Mouse (Mus musculus) CH12.LX (cell line): ENCODE measurements around the gene Nol4l. TPM values are rescaled to one million over a fixed set of nuclear protein-coding genes. Genes with fewer than 3 reads are reported as not detected.

ENCODE experiments used
- DNase-seq: peaks from one replicate; pipeline ENCODE4 v3.0.0-alpha.2; 2013; ENCODE audit errors: extremely low read depth
- H3K27ac ChIP-seq: 2 replicates; pipeline ENCODE4 v1.5.1; 2012; ENCODE audit warnings: low read depth, mild to moderate bottlenecking, control low read depth, moderate library complexity; ENCODE audit not compliant: insufficient read depth
- H3K27me3 ChIP-seq: replicated peaks from 2 replicates; pipeline ENCODE3; 2012; ENCODE audit warnings: inconsistent platforms
- H3K36me3 ChIP-seq, 2 experiments: replicated peaks in 1 of 2; 2 replicates each; pipeline versions ENCODE3 to v1.6.1; 2012; ENCODE audit warnings: inconsistent platforms in 1 of 2, low read length in 1 of 2, mild to moderate bottlenecking in 1 of 2, mixed read lengths in 1 of 2, moderate library complexity in 1 of 2; ENCODE audit not compliant: control insufficient read depth in 1 of 2, insufficient read depth in 1 of 2
- H3K4me1 ChIP-seq, 2 experiments: 2 replicates each; pipeline ENCODE4 v1.6.1; 2012; ENCODE audit warnings: inconsistent platforms in 1 of 2, moderate library complexity in 1 of 2; ENCODE audit not compliant: insufficient read depth in 2 of 2, control insufficient read depth in 1 of 2
- H3K4me2 ChIP-seq: 2 replicates; pipeline ENCODE4 v1.6.1; 2012; ENCODE audit warnings: low read depth, mild to moderate bottlenecking, control low read depth; ENCODE audit not compliant: poor library complexity, insufficient read depth, severe bottlenecking
- H3K4me3 ChIP-seq, 3 experiments: fragments of 150-350 bp in 1 of 3; sonication (generic) in 1 of 3; replicated peaks in 1 of 3; 2 replicates each; pipeline versions ENCODE3 to v1.5.1; 2011 to 2012; ENCODE audit warnings: low read depth in 2 of 3, low read length in 2 of 3, mild to moderate bottlenecking in 2 of 3, moderate library complexity in 2 of 3, control low read depth in 1 of 3, improper control_type of control experiment in 1 of 3, inconsistent platforms in 1 of 3, mixed read lengths in 1 of 3; ENCODE audit not compliant: poor library complexity in 1 of 3
- H3K79me2 ChIP-seq: replicated peaks from 2 replicates; pipeline ENCODE4 v1.6.1; 2012; ENCODE audit warnings: mild to moderate bottlenecking, moderate library complexity; ENCODE audit not compliant: control insufficient read depth, poor library complexity, insufficient read depth, severe bottlenecking; ENCODE audit errors: extremely low read depth
- H3K9ac ChIP-seq: 2 replicates; pipeline ENCODE4 v1.6.1; 2012; ENCODE audit warnings: low read depth, mild to moderate bottlenecking, control low read depth, moderate library complexity; ENCODE audit not compliant: insufficient read depth
- H3K9me3 ChIP-seq: replicated peaks from 2 replicates; pipeline ENCODE3; 2012; ENCODE audit warnings: low read length, inconsistent platforms, mixed read lengths
- BHLHE40 ChIP-seq: IDR thresholded peaks from 2 replicates; pipeline ENCODE4 v1.6.1; 2011; ENCODE audit warnings: mild to moderate bottlenecking, low read depth, low read length, improper control_type of control experiment
- CHD1 ChIP-seq: IDR thresholded peaks from 2 replicates; pipeline ENCODE4 v1.6.1; 2012; ENCODE audit warnings: low read depth, low read length, improper control_type of control experiment, inconsistent platforms
- CHD2 ChIP-seq: IDR thresholded peaks from 2 replicates; pipeline ENCODE4 v1.6.1; 2011; ENCODE audit warnings: low read length, improper control_type of control experiment
- CTCF ChIP-seq, 2 experiments: IDR thresholded peaks in 1 of 2; conservative IDR thresholded peaks in 1 of 2; 2 replicates each; pipeline ENCODE4 v1.5.1; 2011 to 2012; ENCODE audit warnings: low read depth in 2 of 2, low read length in 2 of 2, improper control_type of control experiment in 1 of 2, inconsistent platforms in 1 of 2, mild to moderate bottlenecking in 1 of 2, moderate library complexity in 1 of 2
- E2F4 ChIP-seq: IDR thresholded peaks from 2 replicates; pipeline ENCODE4 v1.6.1; 2011; ENCODE audit warnings: low read depth, low read length, improper control_type of control experiment; ENCODE audit not compliant: insufficient replicate concordance
- ELF1 ChIP-seq: IDR thresholded peaks from 2 replicates; pipeline ENCODE4 v1.6.1; 2014; ENCODE audit warnings: low read depth, mild to moderate bottlenecking, inconsistent platforms, low read length, improper control_type of control experiment
- EP300 ChIP-seq: IDR thresholded peaks from 2 replicates; pipeline ENCODE4 v1.6.1; 2011; ENCODE audit warnings: low read length, improper control_type of control experiment
- ETS1 ChIP-seq: conservative IDR thresholded peaks from 2 replicates; pipeline ENCODE4 v1.6.1; 2012; ENCODE audit warnings: low read depth, mild to moderate bottlenecking, inconsistent platforms, low read length, improper control_type of control experiment, moderate library complexity
- GABPA ChIP-seq: IDR thresholded peaks from 2 replicates; pipeline ENCODE4 v1.6.1; 2012; ENCODE audit warnings: low read depth, low read length, improper control_type of control experiment, inconsistent platforms; ENCODE audit not compliant: insufficient replicate concordance
- HCFC1 ChIP-seq: IDR thresholded peaks from 2 replicates; pipeline ENCODE4 v1.6.1; 2012; ENCODE audit warnings: low read depth, mild to moderate bottlenecking, inconsistent platforms, low read length, improper control_type of control experiment
- IRF4 ChIP-seq: IDR thresholded peaks from 2 replicates; pipeline ENCODE4 v1.6.1; 2014; ENCODE audit warnings: low read depth, mild to moderate bottlenecking, inconsistent platforms, low read length, improper control_type of control experiment
- JUN ChIP-seq: IDR thresholded peaks from 2 replicates; pipeline ENCODE4 v1.6.1; 2011; ENCODE audit warnings: low read depth, mild to moderate bottlenecking, low read length, improper control_type of control experiment, moderate library complexity; ENCODE audit not compliant: insufficient read depth
- JUND ChIP-seq: conservative IDR thresholded peaks from 2 replicates; pipeline ENCODE4 v1.6.1; 2011; ENCODE audit warnings: low read depth, low read length, improper control_type of control experiment
- KAT2A ChIP-seq: IDR thresholded peaks from 2 replicates; pipeline ENCODE4 v1.6.1; 2012; ENCODE audit warnings: low read length, improper control_type of control experiment, inconsistent platforms; ENCODE audit not compliant: insufficient replicate concordance
- MAFK ChIP-seq: IDR thresholded peaks from 2 replicates; pipeline ENCODE4 v1.6.1; 2011; ENCODE audit warnings: low read length, improper control_type of control experiment; ENCODE audit not compliant: insufficient replicate concordance
- MAX ChIP-seq: IDR thresholded peaks from 2 replicates; pipeline ENCODE4 v1.6.1; 2011; ENCODE audit warnings: low read length, improper control_type of control experiment
- MAZ ChIP-seq: IDR thresholded peaks from 2 replicates; pipeline ENCODE4 v1.6.1; 2012; ENCODE audit warnings: low read depth, mild to moderate bottlenecking, inconsistent platforms, low read length, improper control_type of control experiment, moderate library complexity
- MEF2A ChIP-seq: IDR thresholded peaks from 2 replicates; pipeline ENCODE4 v1.6.1; 2014; ENCODE audit warnings: low read depth, mild to moderate bottlenecking, inconsistent platforms, low read length, improper control_type of control experiment, borderline replicate concordance
- MXI1 ChIP-seq: IDR thresholded peaks from 2 replicates; pipeline ENCODE4 v1.6.1; 2011; ENCODE audit warnings: mild to moderate bottlenecking, low read depth, low read length, improper control_type of control experiment
- MYC ChIP-seq: IDR thresholded peaks from 2 replicates; pipeline ENCODE4 v1.6.1; 2011; ENCODE audit warnings: low read depth, mild to moderate bottlenecking, improper control_type of control experiment, low read length
- NELFE ChIP-seq: IDR thresholded peaks from 2 replicates; pipeline ENCODE4 v1.6.1; 2011; ENCODE audit warnings: low read depth, low read length, improper control_type of control experiment
- NRF1 ChIP-seq: IDR thresholded peaks from 2 replicates; pipeline ENCODE4 v1.6.1; 2014; ENCODE audit warnings: low read depth, mild to moderate bottlenecking, inconsistent platforms, low read length, improper control_type of control experiment, moderate library complexity
- PAX5 ChIP-seq: IDR thresholded peaks from 2 replicates; pipeline ENCODE4 v1.6.1; 2012; ENCODE audit warnings: low read length, inconsistent platforms, mixed read lengths
- POLR2A ChIP-seq: IDR thresholded peaks from 2 replicates; pipeline ENCODE4 v1.6.1; 2011; ENCODE audit warnings: low read depth, mild to moderate bottlenecking, improper control_type of control experiment, low read length
- POLR2AphosphoS2 ChIP-seq: IDR thresholded peaks from 2 replicates; pipeline ENCODE4 v1.6.1; 2011; ENCODE audit warnings: low read depth, low read length, improper control_type of control experiment
- RAD21 ChIP-seq: IDR thresholded peaks from 2 replicates; pipeline ENCODE4 v1.6.1; 2011; ENCODE audit warnings: low read depth, mild to moderate bottlenecking, low read length, improper control_type of control experiment, moderate library complexity
- RCOR1 ChIP-seq: conservative IDR thresholded peaks from 2 replicates; pipeline ENCODE4 v1.6.1; 2012; ENCODE audit warnings: low read depth, mild to moderate bottlenecking, inconsistent platforms, low read length, improper control_type of control experiment
- SIN3A ChIP-seq: IDR thresholded peaks from 2 replicates; pipeline ENCODE4 v1.6.1; 2012; ENCODE audit warnings: low read length, improper control_type of control experiment, inconsistent platforms
- SMC3 ChIP-seq: IDR thresholded peaks from 2 replicates; pipeline ENCODE4 v1.6.1; 2011; ENCODE audit warnings: low read depth, low read length, improper control_type of control experiment
- TBP ChIP-seq: conservative IDR thresholded peaks from 2 replicates; pipeline ENCODE4 v1.6.1; 2011; ENCODE audit warnings: low read depth, low read length, improper control_type of control experiment
- TCF12 ChIP-seq: IDR thresholded peaks from 2 replicates; pipeline ENCODE4 v1.6.1; 2014; ENCODE audit warnings: low read depth, mild to moderate bottlenecking, inconsistent platforms, low read length, improper control_type of control experiment
- UBTF ChIP-seq: IDR thresholded peaks from 2 replicates; pipeline ENCODE4 v1.6.1; 2012; ENCODE audit warnings: low read depth, mild to moderate bottlenecking, inconsistent platforms, low read length, improper control_type of control experiment, moderate library complexity
- USF1 ChIP-seq: IDR thresholded peaks from 2 replicates; pipeline ENCODE4 v1.6.1; 2014; ENCODE audit warnings: low read depth, mild to moderate bottlenecking, inconsistent platforms, low read length, improper control_type of control experiment
- USF2 ChIP-seq: conservative IDR thresholded peaks from 2 replicates; pipeline ENCODE4 v1.6.1; 2011; ENCODE audit warnings: low read depth, low read length, improper control_type of control experiment
- ZC3H11A ChIP-seq: IDR thresholded peaks from 2 replicates; pipeline ENCODE4 v1.6.1; 2012; ENCODE audit warnings: low read depth, mild to moderate bottlenecking, inconsistent platforms, low read length, improper control_type of control experiment
- ZKSCAN1 ChIP-seq: IDR thresholded peaks from 2 replicates; pipeline ENCODE4 v1.6.1; 2012; ENCODE audit warnings: low read depth, inconsistent platforms, low read length, improper control_type of control experiment, borderline replicate concordance
- ZMIZ1 ChIP-seq: IDR thresholded peaks from 2 replicates; pipeline ENCODE4 v1.6.1; 2012; ENCODE audit warnings: low read depth, mild to moderate bottlenecking, inconsistent platforms, low read length, improper control_type of control experiment
- ZNF384 ChIP-seq: IDR thresholded peaks from 2 replicates; pipeline ENCODE4 v1.6.1; 2012; ENCODE audit warnings: low read depth, low read length, improper control_type of control experiment, inconsistent platforms
- dilution Hi-C: fragments of 300-500 bp; cut with MboI; formaldehyde crosslinking; loops from 2 replicates; pipeline ENCODE4 v1.14.3; 2020; ENCODE audit warnings: low sequenced_read_pairs; ENCODE audit not compliant: extremely low pct_unique_long_range_greater_than_20kb, extremely low pct_ligation_motif_present
- in situ Hi-C: fragments of 300-500 bp; cut with MboI; formaldehyde crosslinking; loops from 3 replicates; pipeline ENCODE4 v1.14.3; 2019; ENCODE audit warnings: low sequenced_read_pairs, low pct_ligation_motif_present, low pct_unique_long_range_greater_than_20kb, mixed read lengths
- polyA plus RNA-seq: library from polyadenylated mRNA; unstranded; fragments of >175 nt; gene quantifications from 2 replicates; pipeline ENCODE4 v1.2.1, GENCODE M21; 2012; ENCODE audit warnings: low read depth; ENCODE audit not compliant: insufficient read length
- total RNA-seq, 2 experiments: library from RNA; depleted of rRNA; stranded (reverse); fragments of 300-350 nt in 1 of 2; fragments of >200 nt in 1 of 2; gene quantifications; 2 replicates each; pipeline ENCODE4 v1.2.3; 2012 to 2014

Gene Nol4l
- total and polyA plus RNA-seq, 3 experiments: 1.3 to 3.7 (median 3.5) TPM

DNA sequence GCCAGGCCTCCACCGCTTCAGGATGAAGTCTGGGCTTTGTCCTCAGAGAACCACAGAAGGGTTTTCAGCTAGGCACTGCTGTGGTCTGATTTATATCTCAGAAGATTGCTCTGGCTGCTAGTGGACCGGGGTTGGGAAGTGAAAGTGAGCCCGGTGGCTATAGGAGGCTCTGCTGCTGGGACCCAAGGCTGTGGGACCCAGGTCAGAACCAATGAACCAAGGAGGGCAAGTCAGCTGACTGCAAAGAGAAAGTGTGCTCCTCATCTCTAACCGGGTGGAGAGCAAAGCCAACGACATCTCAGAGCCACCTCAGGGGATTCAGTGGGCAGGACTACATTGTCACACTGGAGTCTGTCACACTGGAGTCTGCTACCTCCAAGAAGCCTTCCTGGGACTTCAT, 23.4 kb downstream of the Nol4l start:
- Histone ChIP-seq H3K4me3 (no peak overlapping the region), H3K9ac (no peak overlapping the region), H3K27ac (no peak overlapping the region)

DNA sequence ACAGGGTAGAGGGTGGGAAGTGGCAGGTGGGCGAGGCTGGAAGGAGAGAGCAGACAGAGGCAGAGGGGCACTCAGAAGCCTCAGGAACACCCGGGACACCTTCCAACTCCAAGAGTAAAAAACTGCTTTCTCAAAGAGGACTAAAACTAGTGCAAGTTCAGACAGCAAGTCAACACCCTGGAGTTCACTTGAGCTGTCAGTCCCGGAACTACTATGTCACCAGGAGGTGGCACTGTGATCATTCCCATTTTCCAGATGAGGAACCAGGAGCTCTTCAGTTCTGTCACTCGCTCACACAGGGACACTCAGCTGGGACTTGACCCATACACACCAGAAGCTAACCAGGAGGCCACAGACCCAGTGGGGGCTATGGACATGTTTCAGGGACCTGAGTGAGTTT, 30.6 kb downstream of the Nol4l start:
- no peak for DNase-seq
- no peaks in the 10 kb centered on the region for H3K36me3 ChIP-seq
- dilution Hi-C loops: no loop called here
- no peaks in the 10 kb centered on the region for H3K27me3 ChIP-seq
- peaks cover 4% of the 10 kb centered on the region for H3K9me3 ChIP-seq
- H3K4me2 ChIP-seq: no peak overlapping the region
- TF ChIP-seq RAD21: peak; percentile 77
- TF ChIP-seq IRF4: peak; percentile 51; the same call in 1 of the 2 replicates
- TF ChIP-seq NELFE: no peak
- peak; percentile 91 for TF ChIP-seq SMC3
- peak; percentile 57 for TF ChIP-seq ZC3H11A
- TF ChIP-seq ELF1: peak; percentile 40; the same call in 1 of the 2 replicates
- TF ChIP-seq MAX: no peak
- peak in 1 of 2 experiments; percentile 80; a peak in 2 of 4 replicates for TF ChIP-seq CTCF (conservative IDR thresholded peaks at IDR 0.05 in 1 of 2, IDR thresholded peaks at IDR 0.05 in 1 of 2; ENCODE audit: low read depth in 2 of 2, low read length in 2 of 2)
- H3K9ac ChIP-seq: no peak overlapping the region
- peaks cover 12 to 23% of the 10 kb centered on the region in 2 experiments for H3K4me1 ChIP-seq
- H3K79me2 ChIP-seq: no peaks in the 10 kb centered on the region
- H3K27ac ChIP-seq: no peak overlapping the region
- H3K4me3 ChIP-seq: no peak overlapping the region
- in situ Hi-C loops: no loop called here

More for the DNA sequence above, 23.4 kb downstream of the Nol4l start:
- Histone ChIP-seq H3K79me2 (no peaks in the 10 kb centered on the region), H3K4me2 (peak overlapping the region; percentile 24; the same call in 1 of the 2 replicates), H3K27me3 (no peaks in the 10 kb centered on the region), H3K4me1 (peaks cover 29 to 43% of the 10 kb centered on the region in 2 experiments), H3K9me3 (peaks cover 4% of the 10 kb centered on the region), H3K36me3 (no peaks in the 10 kb centered on the region)
- peak; percentile 54 for DNase-seq
- dilution Hi-C loops: no loop called here
- in situ Hi-C loops: no loop called here
- TF ChIP-seq TCF12 (no peak), POLR2A (no peak), JUND (no peak), GABPA (no peak), CTCF (conservative IDR thresholded peaks at IDR 0.05 in 1 of 2, IDR thresholded peaks at IDR 0.05 in 1 of 2; ENCODE audit: low read depth in 2 of 2, low read length in 2 of 2) (no peak), E2F4 (no peak), ZMIZ1 (no peak), MXI1 (no peak), SIN3A (no peak), KAT2A (no peak), UBTF (no peak), MAFK (no peak), EP300 (peak; percentile 16; the same call in 1 of the 2 replicates), MEF2A (no peak), ZKSCAN1 (no peak), POLR2AphosphoS2 (no peak), ZNF384 (no peak), JUN (no peak), CHD2 (no peak), BHLHE40 (peak; percentile 54), IRF4 (peak; percentile 50; the same call in 1 of the 2 replicates), MYC (no peak), NRF1 (no peak), ZC3H11A (no peak), PAX5 (no peak), MAX (no peak), RCOR1 (no peak), ELF1 (no peak), TBP (0 out of 2 replicates have a peak, but pooled peaks have one; percentile 19), USF2 (peak; percentile 37; the same call in 1 of the 2 replicates), HCFC1 (no peak), RAD21 (no peak), CHD1 (no peak), USF1 (peak; percentile 44; the same call in 1 of the 2 replicates), NELFE (no peak), SMC3 (no peak), ETS1 (no peak), MAZ (no peak)
